Mouse (Mus musculus) heart, postnatal 10 days (tissue): ENCODE data around the gene Pyroxd2. TPM values are rescaled to one million over a fixed set of nuclear protein-coding genes. Genes with fewer than 3 reads are reported as not detected.
"Not testable (repeated sequence)": the region's sequence is repeated elsewhere in the genome, so short reads cannot be mapped to it uniquely, and the experiment has no call there.

ENCODE experiments used
- DNase-seq, 2 experiments: peaks; one replicate each; pipeline ENCODE4 v3.0.0; 2021
- intact Hi-C: fragments of 180-260 bp; cut with DNase I; formaldehyde crosslinking; loops from one replicate; pipeline ENCODE4 v1.15.1; 2025
- total RNA-seq, 2 experiments: library from RNA; stranded (reverse); gene quantifications; 2 replicates each; pipeline ENCODE4 v1.2.3; 2021

The Pyroxd2 gene
- 1 to 10 TPM; 7.3 to 7.5 TPM for total RNA-seq

- intact Hi-C loops, result no loop called here
- DNase-seq, result peak; percentile 89
Observed at GRCm38 (mm10) chr19:42752363-42752931, at the start of gene Pyroxd2. Pyroxd2 (minus strand) TSS chr19:42752775.

- intact Hi-C loops, result loop anchor here (5.0 kb wide), 1 partner anchor 679 kb away; no protein-coding TSS in a partner anchor
- DNase-seq, result no peak
Observed at GRCm38 (mm10) chr19:42797866-42798265, 45.3 kb upstream of the Pyroxd2 start.

GRCm38 (mm10) chr19:42795801-42796200 is 43.2 kb upstream of the Pyroxd2 start:
- DNase-seq, result no peak
- intact Hi-C loops, result loop anchor here (1.0 to 5.0 kb wide), 4 partner anchors 231 to 682 kb away; no protein-coding TSS in a partner anchor

GRCm38 (mm10) chr19:42794914-42795613 is 42.5 kb upstream of the Pyroxd2 start:
- DNase-seq, result peak; percentile 88 to 95
- intact Hi-C loops, result loop anchor here (1.0 to 5.0 kb wide), 4 partner anchors 232 to 682 kb away; no protein-coding TSS in a partner anchor

GRCm38 (mm10) chr19:42788311-42788710 is 35.7 kb upstream of the Pyroxd2 start:
- intact Hi-C loops, result no loop called here
- peak in 1 of 2 experiments; percentile 12 for DNase-seq

- DNase-seq, result no peak
- intact Hi-C loops, result no loop called here
Observed at GRCm38 (mm10) chr19:42785562-42786220, 33.1 kb upstream of the Pyroxd2 start.

GRCm38 (mm10) chr19:42785129-42785528 is 32.6 kb upstream of the Pyroxd2 start:
- intact Hi-C loops, result no loop called here
- DNase-seq, result no peak

- intact Hi-C loops, DNase-seq: not testable (repeated sequence)
Observed at GRCm38 (mm10) chr19:42780156-42780538, 27.6 kb upstream of the Pyroxd2 start.

- intact Hi-C loops, result no loop called here
- DNase-seq, result peak; percentile 90 to 91
Observed at GRCm38 (mm10) chr19:42779531-42780155, 27.1 kb upstream of the Pyroxd2 start, which contains the start of gene Hps1. Hps1 (minus strand) TSS chr19:42779978.

GRCm38 (mm10) chr19:42777801-42778200 is 25.2 kb upstream of the Pyroxd2 start:
- intact Hi-C loops, result loop anchor here (2.0 kb wide), 1 partner anchor 23 kb away; no protein-coding TSS in a partner anchor
- DNase-seq, result peak in 1 of 2 experiments; percentile 38

- intact Hi-C loops, result loop anchor here (2.0 kb wide), 1 partner anchor 22 kb away; no protein-coding TSS in a partner anchor
- no peak for DNase-seq
Observed at GRCm38 (mm10) chr19:42776813-42777212, 24.2 kb upstream of the Pyroxd2 start.

- intact Hi-C loops, result no loop called here
Observed at GRCm38 (mm10) chr19:42770141-42770872, 17.7 kb upstream of the Pyroxd2 start.

GRCm38 (mm10) chr19:42769648-42770047 is 17.1 kb upstream of the Pyroxd2 start:
- intact Hi-C loops, result no loop called here
- DNase-seq, result no peak

More at GRCm38 (mm10) chr19:42770141-42770872, 17.7 kb upstream of the Pyroxd2 start:
- no peak for DNase-seq

GRCm38 (mm10) chr19:42767361-42767760 is 14.8 kb upstream of the Pyroxd2 start:
- intact Hi-C loops, result no loop called here
- no peak for DNase-seq

- intact Hi-C loops, result no loop called here
- DNase-seq, result no peak
Observed at GRCm38 (mm10) chr19:42764398-42764797, 11.8 kb upstream of the Pyroxd2 start.

- DNase-seq, result no peak
- intact Hi-C loops, result no loop called here
Observed at GRCm38 (mm10) chr19:42756671-42757070, 4.1 kb upstream of the Pyroxd2 start.

GRCm38 (mm10) chr19:42755148-42755870 is 2.7 kb upstream of the Pyroxd2 start:
- peak; percentile 55 for DNase-seq
- intact Hi-C loops, result loop anchor here (2.0 kb wide), 1 partner anchor 21 kb away; no protein-coding TSS in a partner anchor

- DNase-seq, result peak; percentile 87
- intact Hi-C loops, result no loop called here
Observed at GRCm38 (mm10) chr19:42753141-42753917, 754 bp upstream of the Pyroxd2 start.

- DNase-seq, result no peak
- intact Hi-C loops, result no loop called here
Observed at GRCm38 (mm10) chr19:42750196-42750595, 2.4 kb downstream of the Pyroxd2 start.
